Mouse (Mus musculus) CD4-positive, CD25-positive, alpha-beta regulatory T cell, adult 4 months (primary cell): Measurements from ENCODE around the gene Cygb. TPM values are rescaled to one million over a fixed set of nuclear protein-coding genes. Genes with fewer than 3 reads are reported as not detected.
A peak's percentile ranks its signal among the peaks of the same experiment; 100 is the strongest.
"Not testable (repeated sequence)": the region's sequence is repeated elsewhere in the genome, so short reads cannot be mapped to it uniquely, and the experiment has no call there.

Experiments
- ATAC-seq: one replicate; pipeline ENCODE4 v1.8.0; 2017
- polyA plus RNA-seq, 2 experiments: library from polyadenylated mRNA; unstranded; fragments of 100-300 nt; shearing (Covaris generic); gene quantifications; one replicate each; pipeline ENCODE4 v1.2.1; 2017

Cygb gene
- polyA plus RNA-seq, 2 experiments from 2014 or later, result not detected

DNA sequence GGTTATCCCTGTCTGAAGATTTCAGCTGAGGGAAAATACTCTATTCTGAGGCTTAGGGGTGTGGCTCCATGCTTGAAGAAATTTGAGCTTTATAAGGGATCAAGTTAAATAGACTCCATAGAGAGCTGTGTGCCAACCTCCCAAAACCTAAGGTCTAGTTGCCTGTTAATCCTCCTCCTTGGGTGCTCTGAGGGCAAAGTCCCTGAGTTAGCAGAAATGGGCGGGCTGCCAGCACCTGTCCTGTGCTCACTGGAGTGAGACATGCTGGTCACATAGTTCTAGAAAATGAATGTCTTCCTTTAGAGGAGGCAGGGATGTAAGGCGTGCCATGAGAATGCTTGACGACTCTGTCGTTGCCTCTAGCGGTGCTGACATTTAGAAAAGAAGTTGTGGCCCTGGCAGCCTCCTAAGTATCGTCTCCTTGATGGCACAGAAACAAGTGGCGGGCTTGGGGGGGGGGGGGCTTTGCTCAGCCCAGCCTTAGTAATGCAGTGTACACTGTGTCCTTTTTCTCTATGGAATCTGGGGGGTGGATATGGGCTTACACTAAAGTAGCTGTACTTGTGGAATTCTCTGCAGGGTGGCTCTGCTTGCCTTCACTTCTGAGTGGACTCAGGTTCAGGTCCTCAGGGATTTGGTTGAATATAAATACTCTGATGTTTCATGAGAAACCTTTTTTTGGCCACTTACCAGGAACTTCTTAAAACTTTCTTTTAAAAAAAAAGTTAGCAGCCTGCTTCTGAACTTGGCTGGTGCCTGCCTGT is 20.7 kb upstream of the Cygb start:
- ATAC-seq, result no peak

GRCm38 (mm10) chr11:116673410-116673809 is 19.3 kb upstream of the Cygb start:
- ATAC-seq, result no peak

DNA sequence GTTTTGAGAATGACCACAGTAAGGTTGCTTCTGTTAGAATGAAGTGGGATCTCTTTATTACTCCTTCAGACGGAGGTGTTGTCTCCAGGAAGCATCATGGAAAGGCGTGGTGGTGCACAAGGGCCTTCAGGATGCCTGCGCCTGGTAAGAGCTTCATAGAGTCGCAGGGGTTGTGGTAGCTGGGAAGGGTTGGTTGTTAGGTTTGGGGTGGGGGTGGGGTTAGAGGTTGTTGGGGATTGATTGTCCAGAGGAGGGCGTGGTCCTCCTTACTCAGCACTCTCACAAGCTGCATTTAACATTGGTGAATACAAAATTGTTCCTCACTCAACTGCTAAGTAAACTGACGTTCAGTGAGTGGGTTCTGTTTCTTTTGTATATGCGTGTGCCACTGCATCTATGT is 18.5 kb upstream of the Cygb start:
- ATAC-seq, result no peak

GRCm38 (mm10) chr11:116671845-116672434 is 17.8 kb upstream of the Cygb start:
- peak; percentile 21 for ATAC-seq

GRCm38 (mm10) chr11:116671112-116671844 is 17.2 kb upstream of the Cygb start:
- peak; percentile 88 for ATAC-seq

DNA sequence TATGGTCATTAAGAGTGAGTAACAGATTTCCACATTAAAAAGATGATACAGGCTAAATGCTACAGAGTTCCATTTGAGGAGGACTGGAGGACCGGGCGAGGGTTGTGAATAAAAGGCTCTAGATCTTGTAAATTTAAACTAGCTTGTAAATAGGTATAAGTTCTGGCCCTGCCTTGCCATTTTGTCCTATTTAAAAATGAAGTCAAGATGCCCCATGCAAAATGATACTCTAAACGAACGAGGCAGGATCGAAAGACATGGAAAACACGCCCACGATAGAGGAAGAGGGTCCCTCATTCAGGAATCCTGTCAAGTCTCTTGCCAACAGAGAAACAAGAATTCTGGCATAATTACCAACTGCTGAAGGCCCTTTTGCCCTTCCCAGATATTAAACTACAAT is 16.3 kb upstream of the Cygb start:
- ATAC-seq, result no peak

DNA sequence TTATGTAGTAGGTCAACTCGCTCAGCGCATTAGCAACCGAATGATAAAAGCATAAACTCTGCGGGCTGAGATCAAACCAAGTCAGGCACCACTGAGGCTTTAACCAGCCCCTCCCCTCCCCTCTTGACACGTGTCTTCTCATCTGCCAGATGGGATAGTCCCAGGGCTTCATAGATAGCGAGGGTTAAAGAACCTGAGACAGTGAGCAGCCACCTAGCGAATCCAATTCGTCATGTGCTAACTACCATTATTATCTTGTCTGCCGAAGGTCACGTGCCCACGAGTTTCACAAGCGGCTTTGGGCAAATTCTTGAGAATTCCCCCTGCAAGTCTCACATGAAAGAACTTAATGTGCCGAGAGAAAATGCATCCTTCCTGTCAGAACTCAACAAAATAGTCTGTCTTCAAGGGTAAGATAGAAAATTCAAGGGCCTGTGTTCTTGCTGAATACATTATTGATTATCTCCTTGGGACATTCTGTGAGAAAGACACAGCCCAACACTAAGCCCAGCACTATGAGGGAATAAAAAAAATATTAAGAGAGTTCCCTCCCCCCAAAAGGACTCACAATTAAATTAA is 15.8 kb upstream of the Cygb start:
- peak; percentile 64 for ATAC-seq

DNA sequence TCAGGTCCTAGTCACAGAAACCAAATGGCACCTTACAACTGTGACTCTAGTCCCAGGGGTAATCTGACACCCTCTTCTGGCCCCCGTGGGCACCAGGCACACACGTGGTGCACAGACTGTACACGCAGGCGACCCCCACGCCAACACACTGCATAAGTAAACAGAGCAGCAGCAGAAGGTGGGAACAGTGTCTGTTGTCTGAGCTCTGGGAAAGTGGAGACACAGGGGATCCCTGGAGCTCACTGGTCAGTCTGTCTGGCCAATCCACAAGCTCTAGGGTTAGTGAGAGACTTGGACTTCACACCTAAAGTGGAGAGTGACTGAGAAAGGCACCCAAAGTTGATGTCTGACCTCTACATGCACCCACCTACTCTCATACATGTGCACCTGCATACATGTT is 15.2 kb upstream of the Cygb start:
- no peak for ATAC-seq

- ATAC-seq, result no peak
Observed at GRCm38 (mm10) chr11:116668839-116669238, 14.7 kb upstream of the Cygb start.

- no peak for ATAC-seq
Observed at GRCm38 (mm10) chr11:116668381-116668825, 14.3 kb upstream of the Cygb start.

DNA sequence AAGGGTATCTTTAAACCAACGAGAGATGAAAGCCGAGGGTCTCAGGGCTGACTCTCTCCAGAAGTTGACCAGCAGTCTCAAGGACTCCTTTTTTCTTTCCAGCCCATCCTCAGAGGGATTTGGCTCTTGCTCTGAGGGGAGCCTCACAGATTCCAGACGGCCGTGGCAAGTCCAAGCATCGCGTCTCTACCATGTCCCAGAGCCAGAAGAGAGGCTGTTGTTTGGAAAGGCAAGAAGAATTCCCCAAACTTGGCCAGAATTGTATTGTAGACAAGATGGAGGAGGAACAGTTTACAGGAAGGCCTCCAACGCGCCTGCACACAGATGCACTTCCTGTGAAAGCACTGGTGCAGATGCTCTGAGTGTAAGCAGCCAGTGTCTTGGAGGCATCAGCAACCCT is 13.8 kb upstream of the Cygb start:
- ATAC-seq, result no peak

GRCm38 (mm10) chr11:116667012-116667411 is 12.9 kb upstream of the Cygb start:
- not testable (repeated sequence) for ATAC-seq

GRCm38 (mm10) chr11:116666566-116666965 is 12.5 kb upstream of the Cygb start:
- ATAC-seq, result no peak

DNA sequence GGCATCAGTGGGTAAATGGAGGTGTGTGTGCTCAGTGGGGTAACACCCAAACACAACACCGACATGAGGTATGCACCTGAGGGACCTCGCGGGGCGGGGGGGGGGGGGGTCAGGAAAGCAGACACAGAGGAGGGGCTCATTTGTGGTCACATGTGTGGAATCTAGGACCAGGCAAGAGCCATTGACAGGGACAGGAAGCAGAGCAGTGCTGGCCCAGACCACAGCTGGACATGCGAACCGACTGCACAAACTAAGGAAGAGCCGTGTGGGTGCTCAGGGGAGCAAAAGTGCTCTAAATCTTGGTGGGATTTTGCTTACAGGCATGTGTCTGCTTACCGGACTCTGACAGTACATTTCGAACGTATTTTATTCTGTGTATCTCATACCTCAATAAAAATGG is 11.2 kb upstream of the Cygb start:
- no peak for ATAC-seq

DNA sequence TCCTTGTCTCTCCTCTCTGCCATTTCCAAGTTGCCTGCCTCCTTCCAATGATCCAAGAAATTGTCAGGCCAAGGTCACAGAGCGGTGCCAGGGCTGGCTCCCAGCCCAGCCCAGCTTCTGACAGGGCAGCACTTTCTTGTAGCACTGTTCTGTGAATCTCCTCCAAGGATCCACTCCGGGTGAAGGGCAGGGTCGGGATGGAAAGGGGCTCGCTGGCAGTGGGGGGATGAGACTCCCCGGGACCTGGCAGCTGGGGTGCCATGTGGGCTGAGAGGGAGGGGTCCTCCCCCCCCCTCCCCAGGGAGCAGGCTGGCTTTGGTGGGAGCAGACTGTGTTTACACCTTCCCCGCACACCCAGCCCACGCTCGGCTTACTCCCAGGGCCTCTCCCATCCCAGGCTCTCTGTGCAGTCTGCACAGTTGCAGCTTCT is 7.8 kb upstream of the Cygb start:
- ATAC-seq, result no peak

GRCm38 (mm10) chr11:116661291-116661947 is 7.3 kb upstream of the Cygb start:
- no peak for ATAC-seq

DNA sequence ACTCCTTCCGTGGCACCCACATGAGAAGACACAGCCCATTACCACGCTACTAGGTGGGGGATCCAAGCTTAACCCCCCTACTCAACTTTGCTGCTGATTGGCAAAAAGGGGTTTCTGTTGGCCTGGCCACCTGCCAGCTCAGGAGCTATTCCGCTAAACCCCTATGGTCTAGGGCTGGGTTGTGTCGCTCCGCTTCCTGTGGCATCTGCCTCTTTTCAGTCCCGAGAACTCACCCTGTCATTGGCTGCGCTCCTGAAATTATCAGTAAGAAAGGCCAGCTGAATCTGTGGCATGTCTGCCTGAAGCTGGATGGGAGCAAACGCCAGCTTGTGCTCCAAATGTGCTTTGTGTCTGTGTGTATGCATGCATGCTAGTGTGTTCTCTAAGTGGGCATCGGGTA is 6.1 kb upstream of the Cygb start:
- no peak for ATAC-seq

GRCm38 (mm10) chr11:116659027-116659621 is 5.0 kb upstream of the Cygb start:
- ATAC-seq, result no peak

DNA sequence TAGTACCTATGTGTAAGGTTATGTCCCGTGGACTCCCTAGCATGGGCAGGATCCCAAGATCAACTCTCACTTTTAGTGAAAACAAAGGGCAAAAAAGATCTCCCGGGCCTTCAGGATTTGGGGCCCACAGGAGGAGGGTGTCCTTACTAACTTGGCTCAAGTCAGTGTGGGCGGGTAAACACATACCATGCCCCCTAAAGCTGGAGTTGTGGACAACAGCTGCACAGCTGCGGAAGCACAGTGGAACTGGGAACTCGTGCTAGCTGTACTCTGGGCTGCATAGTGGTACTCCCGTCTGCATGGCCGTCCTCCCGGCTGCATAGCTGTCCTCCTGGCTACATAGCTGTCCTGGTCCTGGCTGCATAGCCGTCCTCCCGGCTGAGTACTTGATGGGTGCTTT is 4.1 kb upstream of the Cygb start:
- no peak for ATAC-seq

- peak; percentile 64 for ATAC-seq
Observed at GRCm38 (mm10) chr11:116657311-116658223, 3.5 kb upstream of the Cygb start.
